ENCODE assay signal across 17 mouse cellular contexts in the genomic region with DNA sequence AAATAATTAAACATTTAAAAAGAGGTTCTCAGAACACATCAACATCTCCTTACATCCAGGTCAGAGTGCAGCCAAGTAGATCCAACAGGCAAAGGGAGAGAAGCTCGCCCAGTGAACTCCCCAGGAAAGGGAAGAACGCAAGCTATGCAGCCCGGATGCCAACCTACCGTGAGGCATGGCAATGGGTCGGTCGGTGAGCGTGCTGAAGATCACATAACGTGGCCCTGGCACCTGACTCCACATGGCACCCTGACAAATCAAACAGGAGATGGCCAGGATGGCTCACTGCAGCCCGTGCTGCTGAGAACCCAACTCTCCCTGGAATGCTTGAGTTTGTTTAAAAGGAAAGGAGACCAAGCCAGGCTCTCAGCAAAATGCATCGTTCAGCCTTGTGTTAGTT.
DNase-seq lines count a peak whose midpoint lies in the region; ATAC-seq lines count a peak whose summit lies in the region.
"Had no signal": no experiment of that assay in that cellular context is flagged by ENCODE, and none has a peak within 500 bp of the region (broad histone marks: within the 10 kb centered on the region; RNA-seq: fewer than 3 reads in every experiment).

No protein-coding gene starts in this region.

- H3K4me3 ChIP-seq in kidney, embryonic 14.5 days (ENCODE audit: low read length) = no peak overlapping the region
- H3K4me3 ChIP-seq in megakaryocyte, embryonic 14.5 days (replicated peaks) = peak overlapping the region; percentile 62
- H3K4me3 ChIP-seq: embryonic facial prominence, embryonic 13.5 days; forebrain, embryonic 13.5 days; heart, embryonic 13.5 days; hindbrain, embryonic 15.5 days had no signal

- H3K27ac ChIP-seq in kidney, embryonic 14.5 days (ENCODE audit: low read depth, low read length) = no peak overlapping the region
- H3K27ac ChIP-seq: embryonic facial prominence, embryonic 13.5 days; forebrain, embryonic 13.5 days; heart, embryonic 13.5 days; hindbrain, embryonic 15.5 days had no signal

- no peaks in the 10 kb centered on the region for H3K4me1 ChIP-seq in kidney, embryonic 14.5 days (ENCODE audit: control insufficient read depth, insufficient read depth, low read length)
- no peaks in the 10 kb centered on the region for H3K4me1 ChIP-seq in megakaryocyte, embryonic 14.5 days
- H3K4me1 ChIP-seq: embryonic facial prominence, embryonic 13.5 days; forebrain, embryonic 13.5 days; heart, embryonic 13.5 days; hindbrain, embryonic 15.5 days had no signal

- no peaks in the 10 kb centered on the region for H3K27me3 ChIP-seq in kidney, embryonic 14.5 days (ENCODE audit: control insufficient read depth, insufficient read depth, low read length)
- no peaks in the 10 kb centered on the region for H3K27me3 ChIP-seq in megakaryocyte, embryonic 14.5 days (replicated peaks)
- H3K27me3 ChIP-seq: embryonic facial prominence, embryonic 13.5 days; forebrain, embryonic 13.5 days; hindbrain, embryonic 15.5 days had no signal

- no peak for ATAC-seq in kidney, embryonic 14.5 days (ENCODE audit: low FRiP score, low TSS enrichment)
- no peak for ATAC-seq in megakaryocyte, adult 5-6 weeks (ENCODE audit: poor library complexity, severe bottlenecking)
- ATAC-seq: forebrain, embryonic 13.5 days; forebrain, postnatal 0 days had no signal

- H3K9ac ChIP-seq in kidney, embryonic 14.5 days (ENCODE audit: low read depth, low read length) = no peak overlapping the region
- H3K9ac ChIP-seq: embryonic facial prominence, embryonic 13.5 days; forebrain, embryonic 13.5 days; forebrain, postnatal 0 days; heart, embryonic 13.5 days; hindbrain, embryonic 15.5 days had no signal

- DNase-seq in cerebellum, postnatal 10 days = peak; percentile 24 to 30
- DNase-seq in cerebellum, adult 11-12 months = no peak
- DNase-seq in kidney, adult 11 months = peak; percentile 4
- DNase-seq in ovary, postnatal 10 days (ENCODE audit: low spot score) = no peak
- DNase-seq: adrenal gland, postnatal 14 days; cerebellum, adult 2 months; cerebellum, postnatal 36 days; forebrain, postnatal 0 days; heart, adult 11 months; heart, postnatal 36 days had no signal

- H3K9me3 ChIP-seq in kidney, embryonic 14.5 days (ENCODE audit: control insufficient read depth, low read length) = no peaks in the 10 kb centered on the region
- peaks cover 48% of the 10 kb centered on the region for H3K9me3 ChIP-seq in megakaryocyte, embryonic 14.5 days
- H3K9me3 ChIP-seq: embryonic facial prominence, embryonic 13.5 days; forebrain, embryonic 13.5 days; hindbrain, embryonic 15.5 days had no signal

- 92% methylated on average over 10 of the region's 10 CpGs for whole genome bisulfite sequencing in kidney, embryonic 14.5 days

- no peak overlapping the region for H3K4me2 ChIP-seq in kidney, embryonic 14.5 days (replicated peaks; ENCODE audit: low read depth, low read length)
- H3K4me2 ChIP-seq: embryonic facial prominence, embryonic 13.5 days; forebrain, embryonic 13.5 days; heart, embryonic 13.5 days; hindbrain, embryonic 15.5 days had no signal

- no peaks in the 10 kb centered on the region for H3K36me3 ChIP-seq in kidney, embryonic 14.5 days (ENCODE audit: control insufficient read depth, insufficient read depth, low read length)
- no peaks in the 10 kb centered on the region for H3K36me3 ChIP-seq in megakaryocyte, embryonic 14.5 days (replicated peaks; ENCODE audit: low read length)
- H3K36me3 ChIP-seq: embryonic facial prominence, embryonic 13.5 days; heart, embryonic 13.5 days; hindbrain, embryonic 15.5 days had no signal

Comparison
In these comparisons a context has a peak if more than half of its experiments do, and no peak if none do; other contexts are left out.
1. DNase-seq: peak in cerebellum, postnatal 10 days (2 of 2) and kidney, adult 11 months (single experiment); none in cerebellum, adult 11-12 months (single experiment) and ovary, postnatal 10 days (single experiment).